Mouse (Mus musculus) neutrophil, adult 5-6 weeks (primary cell): ENCODE measurements around the gene Nkx2-1. TPM values are rescaled to one million over a fixed set of nuclear protein-coding genes. Genes with fewer than 3 reads are reported as not detected.
"Not testable (repeated sequence)": the region's sequence is repeated elsewhere in the genome, so short reads cannot be mapped to it uniquely, and the experiment has no call there.

Source experiments
- ATAC-seq: fragments of 151-379, 151-347 bp; 2 replicates; pipeline ENCODE4 v1.8.0; 2017; ENCODE audit warnings: mild to moderate bottlenecking, moderate TSS enrichment; ENCODE audit not compliant: insufficient number of reproducible peaks, poor library complexity, low FRiP score, severe bottlenecking; ENCODE audit errors: extremely low read depth
- total RNA-seq: library from RNA; stranded (forward); fragments of 200-1000 nt; gene quantifications from 2 replicates; pipeline ENCODE4 v1.2.3, GENCODE M21; 2017

Gene Nkx2-1
- total RNA-seq, 1 experiment from 2014 or later = not detected

GRCm38 (mm10) chr12:56525219-56525797 lies 11.4 kb downstream of the Nkx2-1 start:
- not testable (repeated sequence) for ATAC-seq

DNA sequence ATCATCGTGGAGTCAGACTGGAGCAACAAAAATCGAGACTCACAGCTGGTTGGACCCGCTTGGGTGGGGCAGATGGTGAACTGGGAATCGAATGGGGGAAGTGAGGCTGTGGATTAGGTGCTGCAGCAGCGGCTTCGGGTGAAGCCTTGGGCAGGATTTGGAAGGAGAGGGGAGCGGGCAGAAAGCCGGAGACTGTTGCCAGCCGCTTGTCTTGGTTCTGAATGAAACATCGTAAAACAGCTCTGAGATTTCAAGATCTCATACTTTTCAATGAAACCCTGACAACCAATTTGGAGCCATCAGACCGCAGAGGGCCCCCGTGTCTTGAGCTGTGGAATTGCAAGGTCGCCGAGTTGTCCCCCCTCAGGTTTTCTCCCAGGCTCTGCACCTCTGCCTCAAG lies 12.5 kb downstream of the Nkx2-1 start:
- ATAC-seq = no peak

DNA sequence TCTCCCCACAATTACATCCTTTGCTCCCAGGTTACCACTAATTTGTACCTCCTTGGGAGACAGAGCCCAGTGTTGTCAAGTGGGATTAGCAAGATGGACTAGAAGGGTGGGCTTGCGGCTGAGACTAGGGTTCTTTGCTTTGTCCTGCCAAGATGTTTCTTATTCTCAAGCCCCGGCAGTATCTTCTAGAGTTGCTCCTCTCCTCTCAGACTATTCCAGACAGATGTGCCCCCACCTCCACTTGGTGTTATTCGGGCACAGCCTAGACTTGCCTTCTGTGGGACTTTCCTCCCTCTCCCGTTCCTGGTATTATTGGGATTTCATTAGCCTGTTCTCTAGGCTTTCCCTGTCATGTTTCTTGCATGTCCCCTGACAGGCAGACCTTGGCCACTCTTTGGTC lies 14.5 kb downstream of the Nkx2-1 start:
- no peak for ATAC-seq

- no peak for ATAC-seq
These were observed 15.4 kb downstream of the Nkx2-1 start for GRCm38 (mm10) chr12:56521106-56521840.

GRCm38 (mm10) chr12:56520396-56521105 lies 16.2 kb downstream of the Nkx2-1 start:
- no peak for ATAC-seq

GRCm38 (mm10) chr12:56519738-56520191 lies 16.9 kb downstream of the Nkx2-1 start:
- no peak for ATAC-seq

- ATAC-seq = no peak
These were observed 17.5 kb downstream of the Nkx2-1 start for GRCm38 (mm10) chr12:56519071-56519737.

- ATAC-seq = no peak
These were observed 18.5 kb downstream of the Nkx2-1 start for GRCm38 (mm10) chr12:56518221-56518620.

DNA sequence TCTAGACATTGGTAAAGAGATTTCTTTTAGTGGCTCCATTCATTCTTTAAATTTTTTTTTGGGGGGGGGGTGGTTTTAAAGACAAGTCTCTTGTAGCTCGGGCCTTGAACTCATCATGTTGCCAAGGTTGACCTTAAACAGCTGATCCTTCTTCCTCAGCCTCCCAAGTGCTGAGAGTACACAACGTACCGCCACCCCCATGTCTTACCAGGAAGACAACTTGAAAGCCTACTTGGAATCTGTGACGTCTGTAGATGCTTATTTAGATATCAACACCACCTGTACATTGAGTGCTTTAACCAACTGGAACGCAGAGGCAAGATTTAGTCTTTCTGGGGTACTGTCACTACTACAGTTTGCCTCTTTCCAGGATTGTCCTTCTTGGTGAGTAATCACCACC lies 21.9 kb downstream of the Nkx2-1 start:
- no peak for ATAC-seq

GRCm38 (mm10) chr12:56508413-56508812 lies 28.3 kb downstream of the Nkx2-1 start:
- ATAC-seq = no peak

DNA sequence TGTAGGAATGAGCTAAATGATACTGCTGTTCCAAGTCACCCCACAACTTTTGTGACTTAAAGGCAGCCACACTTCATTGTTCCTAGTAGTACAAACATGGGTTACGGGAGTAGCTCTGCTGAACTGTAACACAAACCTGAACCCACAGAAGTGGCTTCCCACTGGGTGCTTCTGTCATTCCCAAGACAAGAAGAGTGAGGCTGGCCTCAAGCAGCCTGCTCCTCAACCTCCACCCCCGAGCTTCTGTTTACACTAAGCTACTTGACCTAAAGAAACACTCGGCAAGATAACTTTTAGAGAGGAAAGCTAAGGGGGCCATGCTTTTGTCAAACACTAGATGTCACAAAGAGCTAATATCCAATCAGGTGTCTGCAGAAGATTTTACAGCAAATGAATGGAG lies 49.7 kb downstream of the Nkx2-1 start:
- no peak for ATAC-seq

GRCm38 (mm10) chr12:56482606-56483005 lies 54.1 kb downstream of the Nkx2-1 start:
- ATAC-seq = no peak

Other genes starting within 250 kb of the Nkx2-1 start
- 30.9 and 31.9 TPM in 2 replicates for gene Mbip, start 191.0 kb downstream of the Nkx2-1 start, total RNA-seq
- not detected in 2 replicates for gene Nkx2-9, start 76.4 kb upstream of the Nkx2-1 start, total RNA-seq
- gene Pax9, start 154.9 kb upstream of the Nkx2-1 start, total RNA-seq = not detected in 2 replicates